Mouse (Mus musculus) embryonic facial prominence, embryonic 12.5 days (tissue): ENCODE measurements at regions not wholly inside any gene's neighbourhood (a gene's known extent, or its start where the extent isn't known, plus 50 kb on each side); places are given as distances from the start of the nearest gene placed in this dataset.

ENCODE experiments used
- ATAC-seq: fragments of 200-750 bp; cut with Nextera tagmentation; 2 replicates; pipeline ENCODE4 v1.8.0; 2017; ENCODE audit not compliant: insufficient number of reproducible peaks, insufficient read depth, low FRiP score, low TSS enrichment
- H3K27ac ChIP-seq: fragments of 300-500 bp; sonication (generic); 2 replicates; pipeline ENCODE4 v1.5.1; 2016; ENCODE audit warnings: mild to moderate bottlenecking
- H3K27me3 ChIP-seq: fragments of 300-500 bp; sonication (generic); 2 replicates; pipeline ENCODE4 v1.6.1; 2016; ENCODE audit warnings: mild to moderate bottlenecking, moderate library complexity
- H3K36me3 ChIP-seq: fragments of 300-500 bp; sonication (generic); 2 replicates; pipeline ENCODE4 v1.6.1; 2016; ENCODE audit warnings: mild to moderate bottlenecking
- H3K4me1 ChIP-seq: fragments of 300-500 bp; sonication (generic); 2 replicates; pipeline ENCODE4 v1.6.1; 2016
- H3K4me2 ChIP-seq: fragments of 300-500 bp; sonication (generic); replicated peaks from 2 replicates; pipeline ENCODE4 v1.6.1; 2016; ENCODE audit warnings: mild to moderate bottlenecking, moderate library complexity
- H3K4me3 ChIP-seq: fragments of 300-500 bp; sonication (generic); 2 replicates; pipeline ENCODE4 v1.5.1; 2016; ENCODE audit warnings: mild to moderate bottlenecking
- H3K9ac ChIP-seq: fragments of 300-500 bp; sonication (generic); 2 replicates; pipeline ENCODE4 v1.6.1; 2016; ENCODE audit warnings: mild to moderate bottlenecking, moderate library complexity
- H3K9me3 ChIP-seq: fragments of 300-500 bp; sonication (generic); 2 replicates; pipeline ENCODE4 v1.6.1; 2016; ENCODE audit warnings: mild to moderate bottlenecking, moderate library complexity
- WGBS: fragments of 180-500 bp; shearing (Covaris S2); methylation state at CpG from one replicate; pipeline ENCODE4 v1.1.7; 2016; 5-methylcytosine and 5-hydroxymethylcytosine counted together

DNA sequence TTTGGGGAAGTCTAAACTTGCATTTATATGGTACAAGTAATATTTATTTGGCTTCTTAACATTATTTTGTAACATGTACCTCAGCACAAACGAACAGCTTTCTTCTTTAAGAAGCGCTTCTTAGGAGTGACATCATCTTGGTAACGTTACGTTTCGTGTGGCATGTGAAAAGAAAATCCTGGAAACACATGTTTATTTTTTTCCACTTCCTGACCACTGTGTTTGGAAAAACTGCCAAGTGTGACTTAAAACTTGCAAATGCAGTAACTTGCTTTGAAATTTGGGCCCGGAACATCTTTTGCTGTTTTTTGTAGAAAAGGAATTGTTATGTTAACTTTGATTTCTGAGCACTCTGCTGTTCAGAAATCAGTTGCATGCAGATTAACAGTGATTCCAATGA is 88.6 kb upstream of the Zeb2 start:
- Histone ChIP-seq H3K27me3 (no peaks in the 10 kb centered on the region), H3K9ac (no peak overlapping the region), H3K4me2 (no peak overlapping the region), H3K9me3 (no peaks in the 10 kb centered on the region), H3K27ac (no peak overlapping the region), H3K4me3 (no peak overlapping the region), H3K36me3 (no peaks in the 10 kb centered on the region), H3K4me1 (0 out of 2 replicates have a peak, but pooled peaks cover 3% of the 10 kb centered on the region)
- ATAC-seq: no peak
- WGBS: 35% methylated on average over 6 of the region's 6 CpGs

DNA sequence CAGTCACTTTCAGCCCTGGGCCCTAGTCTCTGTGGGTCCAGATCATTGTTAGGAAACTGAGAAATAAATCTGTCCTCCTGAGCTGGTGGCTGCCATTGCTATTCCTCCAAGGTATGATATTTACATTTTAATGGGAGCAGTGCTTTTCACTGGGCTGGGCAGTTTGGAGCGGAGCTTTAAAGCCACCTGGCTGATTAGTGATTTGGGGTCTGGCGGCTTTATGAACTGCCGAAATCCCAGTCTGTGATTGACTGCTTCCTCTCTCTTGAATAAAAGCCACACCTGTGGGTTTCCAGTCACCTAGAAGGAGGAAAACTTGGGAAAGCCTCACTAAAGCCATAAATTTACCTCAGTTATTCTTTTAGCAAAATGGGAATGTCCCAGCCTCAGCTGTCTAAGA is 88.0 kb upstream of the Zeb2 start:
- no peak overlapping the region for H3K9ac ChIP-seq
- no peaks in the 10 kb centered on the region for H3K36me3 ChIP-seq
- no peak overlapping the region for H3K4me2 ChIP-seq
- no peak for ATAC-seq
- no peaks in the 10 kb centered on the region for H3K9me3 ChIP-seq
- 56% methylated on average over 3 of the region's 3 CpGs for WGBS
- no peak overlapping the region for H3K4me3 ChIP-seq
- no peak overlapping the region for H3K27ac ChIP-seq
- H3K4me1 ChIP-seq: 0 out of 2 replicates have a peak, but pooled peaks cover 3% of the 10 kb centered on the region
- no peaks in the 10 kb centered on the region for H3K27me3 ChIP-seq

DNA sequence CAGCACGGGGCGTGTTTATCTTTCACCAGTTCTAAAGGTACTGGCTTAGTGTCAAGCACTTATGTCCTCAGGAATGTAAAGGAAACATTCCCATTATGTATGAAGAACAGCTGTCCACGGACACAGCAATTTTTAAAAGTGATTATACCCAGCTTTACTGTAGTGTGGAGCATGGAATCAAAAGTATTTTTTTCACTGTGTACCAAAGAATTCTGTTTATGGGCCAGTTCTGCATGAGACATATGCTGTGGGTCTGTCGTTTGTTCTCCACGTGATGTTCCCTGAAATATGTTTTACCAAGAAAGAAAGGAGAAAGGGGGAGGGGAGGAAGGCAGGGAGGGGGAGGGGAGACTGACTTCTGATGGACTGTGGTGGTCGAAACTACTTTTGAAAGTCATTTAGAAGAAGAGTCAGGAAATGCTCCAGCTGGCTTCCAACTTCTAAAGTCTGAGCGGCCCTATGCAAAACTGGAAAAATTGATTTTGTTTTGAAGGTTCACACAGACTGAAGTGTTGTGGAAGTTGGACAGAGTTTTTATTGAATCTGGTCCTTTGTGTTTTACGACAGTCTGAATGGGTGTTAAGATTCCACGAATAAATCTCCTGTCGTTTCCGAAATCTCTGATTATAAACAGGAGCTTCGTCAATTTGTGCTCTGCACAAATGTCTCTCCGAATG is 80.9 kb upstream of the Zeb2 start:
- no peak overlapping the region for H3K4me3 ChIP-seq
- WGBS: 68% methylated on average over 13 of the region's 13 CpGs

DNA sequence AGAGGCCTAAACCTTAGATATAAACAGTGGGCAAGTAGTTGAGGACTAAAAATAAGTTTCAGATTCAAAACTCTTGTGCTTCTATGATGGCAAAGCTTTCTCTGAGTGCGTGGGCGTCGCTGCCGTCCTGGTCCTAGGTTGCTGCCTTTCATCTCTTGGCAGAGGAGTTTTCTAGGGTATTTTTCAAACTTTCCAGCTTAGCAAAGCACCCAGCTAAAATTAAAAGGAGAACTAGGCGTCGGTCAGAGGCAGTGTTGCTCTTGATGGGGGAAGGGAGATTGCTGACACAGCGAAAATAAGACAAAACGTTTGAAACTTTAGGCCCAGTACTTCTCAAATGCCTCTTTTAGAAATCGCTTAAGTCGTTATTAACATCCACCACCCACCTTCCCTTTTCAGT is 80.1 kb upstream of the Zeb2 start:
- no peak overlapping the region for H3K27ac ChIP-seq
- no peak for ATAC-seq
- no peak overlapping the region for H3K4me2 ChIP-seq
- H3K36me3 ChIP-seq: no peaks in the 10 kb centered on the region
- no peaks in the 10 kb centered on the region for H3K9me3 ChIP-seq
- H3K4me3 ChIP-seq: no peak overlapping the region
- H3K4me1 ChIP-seq: peaks cover 8% of the 10 kb centered on the region; the same call in 1 of the 2 replicates
- 71% methylated on average over 10 of the region's 10 CpGs for WGBS
- H3K27me3 ChIP-seq: no peaks in the 10 kb centered on the region
- no peak overlapping the region for H3K9ac ChIP-seq

More for the DNA sequence above, 80.9 kb upstream of the Zeb2 start:
- peaks cover 8% of the 10 kb centered on the region; the same call in 1 of the 2 replicates for H3K4me1 ChIP-seq
- H3K36me3 ChIP-seq: no peaks in the 10 kb centered on the region
- no peaks in the 10 kb centered on the region for H3K9me3 ChIP-seq
- no peak overlapping the region for H3K27ac ChIP-seq
- no peaks in the 10 kb centered on the region for H3K27me3 ChIP-seq
- H3K4me2 ChIP-seq: no peak overlapping the region
- no peak overlapping the region for H3K9ac ChIP-seq
- ATAC-seq: no peak

DNA sequence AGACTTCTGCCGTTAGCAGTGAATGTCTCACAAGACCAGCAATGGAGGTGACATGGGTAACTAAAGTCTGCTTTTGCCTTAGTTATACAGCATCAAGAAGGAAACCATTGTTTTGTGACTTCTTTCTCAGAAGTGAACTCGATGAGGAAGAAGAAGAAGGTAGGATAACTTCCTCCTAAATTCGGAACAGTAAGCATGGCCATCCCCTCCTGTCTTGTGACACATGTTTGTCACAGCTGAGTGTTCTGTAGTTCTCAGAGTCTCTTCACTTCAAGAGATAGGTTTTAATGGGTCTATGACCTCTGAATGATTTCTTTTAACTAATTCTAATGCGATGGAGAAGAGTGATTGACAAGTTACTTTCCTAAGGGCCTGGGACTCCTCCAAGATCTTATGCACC is 79.3 kb upstream of the Zeb2 start:
- WGBS: 93% methylated on average over 4 of the region's 4 CpGs
- Histone ChIP-seq H3K4me1 (peaks cover 8% of the 10 kb centered on the region; the same call in 1 of the 2 replicates), H3K27me3 (no peaks in the 10 kb centered on the region), H3K4me3 (no peak overlapping the region), H3K9me3 (no peaks in the 10 kb centered on the region), H3K9ac (no peak overlapping the region), H3K4me2 (no peak overlapping the region), H3K36me3 (no peaks in the 10 kb centered on the region), H3K27ac (no peak overlapping the region)
- no peak for ATAC-seq

DNA sequence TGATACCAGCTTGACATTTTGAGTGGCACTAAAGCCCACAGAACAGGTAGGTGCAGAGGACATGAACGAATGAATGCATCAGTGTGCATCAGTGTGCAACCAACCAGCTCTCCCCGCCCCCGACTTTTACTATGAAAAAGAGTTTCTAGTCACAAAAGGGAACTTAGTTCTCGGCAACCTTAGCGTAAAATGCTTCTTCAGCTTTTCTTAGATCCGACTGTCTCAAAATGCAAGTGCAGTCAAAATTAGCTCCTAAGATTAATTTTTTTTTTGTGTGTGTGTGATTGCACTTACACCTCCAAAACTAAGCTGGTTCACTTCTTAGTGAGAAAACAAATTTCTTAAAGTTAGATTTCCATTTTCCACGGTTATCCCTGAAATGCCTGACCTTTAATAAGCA is 77.1 kb upstream of the Zeb2 start:
- Histone ChIP-seq H3K4me3 (no peak overlapping the region), H3K9me3 (no peaks in the 10 kb centered on the region), H3K27me3 (no peaks in the 10 kb centered on the region), H3K9ac (no peak overlapping the region), H3K4me2 (no peak overlapping the region), H3K27ac (no peak overlapping the region), H3K4me1 (peaks cover 8% of the 10 kb centered on the region; the same call in 1 of the 2 replicates), H3K36me3 (no peaks in the 10 kb centered on the region)
- WGBS: 83% methylated on average over 7 of the region's 7 CpGs
- ATAC-seq: no peak

DNA sequence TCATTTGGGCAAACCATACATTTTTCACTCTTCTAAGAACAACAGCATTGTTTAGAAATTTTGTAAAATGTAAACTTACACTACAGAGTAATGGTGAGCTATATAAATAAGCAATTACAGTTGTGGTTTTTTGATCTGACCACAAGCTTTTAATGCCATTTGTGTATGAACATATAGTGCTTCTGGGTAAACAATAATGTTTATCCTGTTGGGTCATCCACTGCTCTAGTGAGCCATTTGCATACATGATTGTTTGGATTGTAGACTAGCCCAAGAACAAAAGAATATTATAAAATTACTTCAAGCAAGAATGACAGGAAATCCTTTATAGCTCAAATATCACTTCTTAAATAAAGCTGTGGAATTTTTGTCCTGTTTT is 68.4 kb upstream of the Zeb2 start:
- no peak overlapping the region for H3K27ac ChIP-seq
- no peak overlapping the region for H3K4me2 ChIP-seq

DNA sequence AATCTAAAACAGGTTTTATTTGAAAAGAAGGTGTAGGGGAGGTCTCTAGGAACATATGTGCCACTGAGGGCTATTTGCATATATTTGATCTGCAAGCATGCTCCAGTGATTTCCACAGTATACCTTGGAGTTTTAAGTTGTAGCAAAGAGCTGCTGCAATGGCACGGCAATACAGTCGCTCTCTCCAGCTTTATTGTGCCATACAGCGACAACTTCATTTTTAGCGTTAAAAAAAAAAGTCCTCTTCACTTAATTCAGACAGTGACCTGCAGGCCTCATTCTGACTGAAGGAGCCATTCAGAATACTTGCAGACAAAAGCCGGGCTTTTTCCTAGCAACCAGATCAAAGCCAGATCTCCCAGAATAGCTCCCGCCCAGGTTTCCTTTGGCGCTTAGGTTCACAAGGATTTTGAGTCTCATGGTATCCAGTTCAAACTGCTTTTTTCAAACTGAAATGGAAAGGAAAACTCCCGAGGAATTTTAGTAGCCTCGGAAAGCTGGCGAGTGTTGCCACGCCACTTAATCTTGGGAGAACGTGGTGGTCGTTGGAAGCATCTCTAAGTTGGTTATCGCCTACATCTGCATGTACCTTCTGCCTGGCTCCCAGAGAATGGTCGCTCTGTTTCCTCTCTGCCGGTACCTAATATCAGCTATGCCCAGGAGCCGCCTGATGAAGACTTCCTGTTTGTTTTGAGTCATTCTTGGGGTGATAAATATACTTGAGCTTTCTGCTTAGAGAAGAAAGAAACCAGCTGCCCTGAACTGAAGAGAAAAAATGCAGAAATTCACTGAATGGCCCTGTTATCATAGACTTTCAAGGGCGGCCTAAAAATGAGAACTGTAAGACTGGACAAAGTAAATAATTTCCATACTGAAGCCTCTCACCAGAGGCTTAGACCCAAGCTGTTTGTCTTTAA is 67.8 kb upstream of the Zeb2 start:
- WGBS: 8% methylated on average over 18 of the region's 18 CpGs
- H3K4me2 ChIP-seq: peak overlapping the region; percentile 43
- peaks cover 12% of the 10 kb centered on the region for H3K4me1 ChIP-seq
- H3K9ac ChIP-seq: no peak overlapping the region
- no peaks in the 10 kb centered on the region for H3K36me3 ChIP-seq
- H3K27ac ChIP-seq: peak overlapping the region; percentile 57; the same call in 1 of the 2 replicates
- H3K4me3 ChIP-seq: no peak overlapping the region
- H3K9me3 ChIP-seq: no peaks in the 10 kb centered on the region
- H3K27me3 ChIP-seq: no peaks in the 10 kb centered on the region
- ATAC-seq: no peak

More for the DNA sequence above, 68.4 kb upstream of the Zeb2 start:
- H3K4me3 ChIP-seq: no peak overlapping the region
- no peaks in the 10 kb centered on the region for H3K27me3 ChIP-seq
- H3K36me3 ChIP-seq: no peaks in the 10 kb centered on the region
- peaks cover 12% of the 10 kb centered on the region for H3K4me1 ChIP-seq
- ATAC-seq: no peak
- H3K9ac ChIP-seq: no peak overlapping the region
- H3K9me3 ChIP-seq: no peaks in the 10 kb centered on the region

DNA sequence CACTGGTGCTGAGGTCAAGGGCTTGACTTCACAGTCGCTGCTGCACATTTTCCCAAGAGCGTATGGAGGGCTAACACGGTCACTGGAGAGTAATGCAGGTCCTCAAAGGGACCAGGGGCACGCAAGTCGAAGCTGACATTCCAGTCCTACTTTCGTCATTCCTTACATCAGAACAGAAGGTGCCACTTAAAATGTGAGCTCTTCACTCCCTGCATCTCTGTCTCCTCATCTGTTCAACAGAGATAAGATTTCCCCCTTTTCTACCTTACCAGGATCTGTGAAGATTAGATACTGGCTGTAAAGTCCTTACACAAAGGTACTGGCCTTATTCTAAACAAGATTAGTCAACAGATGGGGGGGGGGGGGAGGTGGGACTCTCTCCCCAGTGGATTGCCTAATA is 67.0 kb upstream of the Zeb2 start:
- H3K9me3 ChIP-seq: no peaks in the 10 kb centered on the region
- no peaks in the 10 kb centered on the region for H3K27me3 ChIP-seq
- no peak overlapping the region for H3K4me2 ChIP-seq
- H3K27ac ChIP-seq: no peak overlapping the region
- 24% methylated on average over 6 of the region's 6 CpGs for WGBS
- H3K4me3 ChIP-seq: no peak overlapping the region
- H3K36me3 ChIP-seq: no peaks in the 10 kb centered on the region
- H3K9ac ChIP-seq: no peak overlapping the region
- peaks cover 12% of the 10 kb centered on the region for H3K4me1 ChIP-seq
- ATAC-seq: no peak

DNA sequence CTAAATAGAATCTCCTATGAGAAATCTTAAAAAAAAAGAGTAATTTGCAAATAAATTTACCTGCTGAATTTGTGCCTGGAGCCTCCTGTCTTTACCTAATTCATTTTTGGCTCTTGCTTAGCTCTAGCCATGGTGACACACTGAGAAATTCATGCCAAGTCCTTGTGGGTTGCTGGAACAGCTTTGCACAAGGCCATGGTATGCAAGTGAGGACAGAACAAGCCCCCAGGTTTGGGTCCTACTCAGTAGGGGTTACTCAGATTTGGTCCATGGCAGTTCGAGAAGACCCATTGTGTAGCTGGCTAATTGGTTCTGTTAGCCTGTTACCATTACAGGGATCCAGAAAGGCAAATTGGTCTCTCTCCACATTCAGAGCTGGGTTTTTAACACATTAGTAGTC is 65.7 kb upstream of the Zeb2 start:
- Histone ChIP-seq H3K4me2 (no peak overlapping the region), H3K9ac (no peak overlapping the region), H3K36me3 (no peaks in the 10 kb centered on the region), H3K27me3 (no peaks in the 10 kb centered on the region), H3K4me3 (no peak overlapping the region), H3K27ac (no peak overlapping the region), H3K4me1 (peaks cover 18% of the 10 kb centered on the region), H3K9me3 (no peaks in the 10 kb centered on the region)
- WGBS: 71% methylated on average over 1 of the region's 1 CpGs
- ATAC-seq: no peak

DNA sequence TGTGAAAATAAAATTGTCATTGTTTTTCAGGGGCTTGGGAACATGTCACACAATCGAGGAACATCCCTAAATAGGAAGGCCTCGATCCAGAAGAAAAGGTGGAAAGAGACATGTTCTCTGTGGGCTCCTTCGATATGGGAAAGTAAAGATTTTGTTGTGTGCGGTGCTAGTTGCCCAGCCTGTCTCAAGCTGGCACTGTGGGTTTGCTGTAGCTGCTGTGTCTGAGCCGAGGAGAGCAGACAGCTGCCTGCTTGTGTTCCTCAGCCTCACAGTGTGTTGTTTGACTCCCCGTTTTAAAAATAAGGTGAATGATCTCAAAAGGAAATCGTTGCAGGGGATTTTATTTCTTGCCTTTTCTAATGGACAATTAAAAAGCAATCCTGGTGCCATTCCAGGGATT is 64.4 kb upstream of the Zeb2 start:
- H3K27me3 ChIP-seq: no peaks in the 10 kb centered on the region
- no peak overlapping the region for H3K9ac ChIP-seq
- WGBS: 71% methylated on average over 7 of the region's 7 CpGs
- H3K4me1 ChIP-seq: peaks cover 18% of the 10 kb centered on the region
- no peak overlapping the region for H3K27ac ChIP-seq
- no peaks in the 10 kb centered on the region for H3K36me3 ChIP-seq
- no peak for ATAC-seq
- H3K4me3 ChIP-seq: no peak overlapping the region
- no peaks in the 10 kb centered on the region for H3K9me3 ChIP-seq
- no peak overlapping the region for H3K4me2 ChIP-seq

DNA sequence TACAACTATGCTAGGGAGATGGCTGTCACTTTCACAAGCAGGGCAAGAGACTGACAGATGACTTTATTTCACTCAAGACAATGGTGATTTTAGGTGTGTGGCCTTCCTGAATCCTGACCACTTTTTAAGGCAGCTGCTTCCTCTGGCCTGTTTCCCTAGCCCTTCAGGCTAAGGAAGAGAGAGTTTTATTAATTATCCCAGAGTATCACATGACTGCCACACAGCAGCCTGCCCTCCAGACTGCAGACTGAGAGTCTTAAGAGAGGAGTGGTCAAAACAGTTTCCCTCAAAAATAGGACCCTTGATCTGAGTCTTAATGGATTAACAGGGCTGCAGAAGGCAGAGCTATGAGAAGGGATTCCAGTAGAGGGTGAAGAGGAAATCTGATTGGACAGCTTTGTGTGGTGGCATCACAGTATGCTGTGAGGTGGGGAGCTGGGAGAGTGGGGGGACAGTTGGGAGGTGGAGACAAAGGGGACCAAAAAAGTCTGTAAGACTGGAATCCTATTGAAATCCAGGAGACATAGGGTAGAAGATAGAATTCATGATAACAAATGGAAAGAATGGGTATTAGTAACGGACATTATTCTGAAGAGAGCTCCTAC is 61.8 kb upstream of the Zeb2 start:
- ATAC-seq: no peak
- no peaks in the 10 kb centered on the region for H3K27me3 ChIP-seq
- H3K4me1 ChIP-seq: 0 out of 2 replicates have a peak, but pooled peaks cover 5% of the 10 kb centered on the region
- H3K9me3 ChIP-seq: no peaks in the 10 kb centered on the region
- H3K9ac ChIP-seq: no peak overlapping the region
- no peak overlapping the region for H3K27ac ChIP-seq
- H3K36me3 ChIP-seq: no peaks in the 10 kb centered on the region
- no peak overlapping the region for H3K4me2 ChIP-seq
- no peak overlapping the region for H3K4me3 ChIP-seq
- WGBS: 84% methylated on average over 1 of the region's 1 CpGs
